Mouse (Mus musculus) C2C12 (cell line): Measurements from ENCODE around the gene Rnf227.
A peak's percentile ranks its signal among the peaks of the same experiment; 100 is the strongest.

Source experiments
- CEBPB ChIP-seq: IDR thresholded peaks from one replicate; pipeline ENCODE4 v1.6.1; 2011; ENCODE audit warnings: low read depth, mild to moderate bottlenecking, control low read depth, moderate library complexity
- CTCF ChIP-seq: IDR thresholded peaks from one replicate; pipeline ENCODE4 v1.5.1; 2011; ENCODE audit not compliant: control insufficient read depth, insufficient read depth, insufficient read length
- MAX ChIP-seq: IDR thresholded peaks from one replicate; pipeline ENCODE4 v1.6.1; 2011; ENCODE audit warnings: mild to moderate bottlenecking, control low read depth
- MYOD1 ChIP-seq: IDR thresholded peaks from one replicate; pipeline ENCODE4 v1.6.1; 2011; ENCODE audit warnings: low read depth; ENCODE audit not compliant: control insufficient read depth, insufficient read length
- MYOG ChIP-seq: IDR thresholded peaks from one replicate; pipeline ENCODE4 v1.6.1; 2011; ENCODE audit not compliant: control insufficient read depth, insufficient read length; ENCODE audit errors: extremely low read depth
- USF1 ChIP-seq: IDR thresholded peaks from one replicate; pipeline ENCODE4 v1.6.1; 2011; ENCODE audit warnings: low read depth, mild to moderate bottlenecking, control low read depth, moderate library complexity

- TF ChIP-seq CTCF (no peak), USF1 (no peak), CEBPB (no peak), MAX (peak; percentile 24), MYOG (no peak), MYOD1 (no peak)
These were observed 42.3 kb downstream of the Rnf227 start for GRCm38 (mm10) chr11:69382478-69383105.
